In genomic region chr2:74825730-74826430, GRCm38 (mm10) we compare ENCODE assay signal across 8 mouse cellular contexts. TPM values are rescaled to one million over a fixed set of nuclear protein-coding genes. Genes with fewer than 3 reads are reported as not detected.
A peak's percentile ranks its signal among the peaks of the same experiment; 100 is the strongest.
DNase-seq lines count a peak whose midpoint lies in the region; ATAC-seq and TF ChIP-seq lines count a peak whose summit lies in the region.

TSS of gene Mtx2 (plus strand) at chr2:74825803.

- peaks cover 10% of the 10 kb centered on the region for H3K79me2 ChIP-seq in CH12.LX (replicated peaks; ENCODE audit: control insufficient read depth, extremely low read depth, insufficient read depth, poor library complexity, severe bottlenecking)

- dilution Hi-C loops in CH12.LX (cut with MboI; ENCODE audit: extremely low pct_ligation_motif_present, extremely low pct_unique_long_range_greater_than_20kb, low sequenced_read_pairs), result no loop called here

- peak within 1 kb of the TSS; percentile 72; the same call in 1 of the 2 replicates for H3K4me2 ChIP-seq in CH12.LX (ENCODE audit: insufficient read depth, low read depth, poor library complexity, severe bottlenecking)
- peak within 1 kb of the TSS; percentile 80 for H3K4me2 ChIP-seq in forebrain, embryonic 11.5 days (ENCODE audit: low read depth, low read length, severe bottlenecking)
- peak within 1 kb of the TSS; percentile 79 for H3K4me2 ChIP-seq in heart, embryonic 16.5 days (ENCODE audit: low read depth, low read length)
- peak within 1 kb of the TSS; percentile 82 for H3K4me2 ChIP-seq in neural tube, embryonic 15.5 days

- in situ Hi-C loops in CH12.LX (cut with MboI; ENCODE audit: low pct_ligation_motif_present, low pct_unique_long_range_greater_than_20kb, low sequenced_read_pairs), result no loop called here

- peaks cover 0 to 3% of the 10 kb centered on the region in 2 experiments for H3K36me3 ChIP-seq in CH12.LX (replicated peaks in 1 of 2; ENCODE audit: control insufficient read depth in 1 of 2, insufficient read depth in 1 of 2, low read length in 1 of 2)
- H3K36me3 ChIP-seq in forebrain, embryonic 11.5 days (ENCODE audit: control insufficient read depth, insufficient read depth, low read length), result no peaks in the 10 kb centered on the region
- no peaks in the 10 kb centered on the region for H3K36me3 ChIP-seq in heart, embryonic 16.5 days (ENCODE audit: control insufficient read depth, insufficient read depth)
- H3K36me3 ChIP-seq in neural tube, embryonic 15.5 days, result no peaks in the 10 kb centered on the region

- ATAC-seq in forebrain, embryonic 11.5 days (replicated peaks; ENCODE audit: low FRiP score), result peak; percentile 92
- peak; percentile 91 for ATAC-seq in heart, embryonic 16.5 days (replicated peaks; ENCODE audit: extremely low read depth, insufficient read depth, low FRiP score)
- ATAC-seq in neural tube, embryonic 15.5 days (ENCODE audit: low FRiP score), result peak; percentile 95

- H3K9ac ChIP-seq in CH12.LX (ENCODE audit: insufficient read depth, low read depth), result peak within 1 kb of the TSS; percentile 89
- peak within 1 kb of the TSS; percentile 92 for H3K9ac ChIP-seq in forebrain, embryonic 11.5 days (ENCODE audit: low read length)
- peak within 1 kb of the TSS; percentile 99 for H3K9ac ChIP-seq in heart, embryonic 16.5 days (ENCODE audit: low read length)
- peak within 1 kb of the TSS; percentile 96 for H3K9ac ChIP-seq in neural tube, embryonic 15.5 days (replicated peaks)

- peaks cover 3 to 13% of the 10 kb centered on the region in 2 experiments; a peak in 3 of 4 replicates for H3K4me1 ChIP-seq in CH12.LX (ENCODE audit: control insufficient read depth in 1 of 2, insufficient read depth in 2 of 2)
- no peaks in the 10 kb centered on the region for H3K4me1 ChIP-seq in forebrain, embryonic 11.5 days (replicated peaks; ENCODE audit: control insufficient read depth, insufficient read depth, low read length)
- 0 out of 2 replicates have a peak, but pooled peaks cover 2% of the 10 kb centered on the region for H3K4me1 ChIP-seq in heart, embryonic 16.5 days (ENCODE audit: control insufficient read depth, insufficient read depth, low read length)
- H3K4me1 ChIP-seq in neural tube, embryonic 15.5 days, result peaks cover 12% of the 10 kb centered on the region; the same call in 1 of the 2 replicates

- TF ChIP-seq EP300 in CH12.LX (IDR thresholded peaks at IDR 0.05; ENCODE audit: low read length), result no peak

- H3K27me3 ChIP-seq in CH12.LX (replicated peaks), result no peaks in the 10 kb centered on the region
- H3K27me3 ChIP-seq in forebrain, embryonic 11.5 days (ENCODE audit: control insufficient read depth, insufficient read depth, low read length), result no peaks in the 10 kb centered on the region
- no peaks in the 10 kb centered on the region for H3K27me3 ChIP-seq in heart, embryonic 16.5 days (ENCODE audit: control insufficient read depth, insufficient read depth, low read length)
- no peaks in the 10 kb centered on the region for H3K27me3 ChIP-seq in neural tube, embryonic 15.5 days (replicated peaks)

- no peak for TF ChIP-seq RAD21 in CH12.LX (IDR thresholded peaks at IDR 0.05; ENCODE audit: low read depth, low read length)

- TF ChIP-seq POLR2A in CH12.LX (IDR thresholded peaks at IDR 0.05; ENCODE audit: low read depth, low read length), result peak; percentile 92

- H3K4me3 ChIP-seq in CH12.LX (replicated peaks in 1 of 3; ENCODE audit: low read depth in 2 of 3, low read length in 2 of 3, poor library complexity in 1 of 3), result peak within 1 kb of the TSS; percentile 76 to 97 (median 97)
- H3K4me3 ChIP-seq in forebrain, embryonic 11.5 days (ENCODE audit: low read depth, low read length), result peak within 1 kb of the TSS; percentile 89
- peak within 1 kb of the TSS; percentile 100 for H3K4me3 ChIP-seq in heart, embryonic 16.5 days (ENCODE audit: low read length)
- peak within 1 kb of the TSS; percentile 92 for H3K4me3 ChIP-seq in neural tube, embryonic 15.5 days (replicated peaks)

- peak within 1 kb of the TSS; percentile 74 for H3K27ac ChIP-seq in CH12.LX (ENCODE audit: insufficient read depth, low read depth)
- H3K27ac ChIP-seq in forebrain, embryonic 11.5 days (ENCODE audit: low read depth, low read length), result peak within 1 kb of the TSS; percentile 70
- peak within 1 kb of the TSS; percentile 97 for H3K27ac ChIP-seq in heart, embryonic 16.5 days (ENCODE audit: low read length)
- peak within 1 kb of the TSS; percentile 90 for H3K27ac ChIP-seq in neural tube, embryonic 15.5 days (replicated peaks)

- peak; percentile 68 for DNase-seq in CH12.LX (ENCODE audit: extremely low read depth)
- peak; percentile 42 for DNase-seq in c-Kit-positive CD71-negative TER-119-negative erythroid progenitor cells, embryonic 14.5 days (ENCODE audit: low read depth)
- DNase-seq in forebrain, embryonic 11.5 days (ENCODE audit: low spot score), result peak; percentile 88
- DNase-seq in kidney, postnatal 4 days, result peak; percentile 84 to 91
- peak; percentile 71 to 79 for DNase-seq in lung, adult 18-20 months
- DNase-seq in testis, postnatal 14 days (ENCODE audit: low spot score), result peak; percentile 87

- TF ChIP-seq CTCF in CH12.LX (conservative IDR thresholded peaks at IDR 0.05 in 1 of 2, IDR thresholded peaks at IDR 0.05 in 1 of 2; ENCODE audit: low read depth in 2 of 2, low read length in 2 of 2), result no peak

- under 1% methylated on average over 74 of the region's 74 CpGs for WGBS in forebrain, embryonic 11.5 days
- WGBS in heart, embryonic 16.5 days, result under 1% methylated on average over 74 of the region's 74 CpGs
- under 1% methylated on average over 74 of the region's 74 CpGs for whole genome bisulfite sequencing in neural tube, embryonic 15.5 days

- no peaks in the 10 kb centered on the region for H3K9me3 ChIP-seq in CH12.LX (replicated peaks; ENCODE audit: low read length)
- no peaks in the 10 kb centered on the region for H3K9me3 ChIP-seq in forebrain, embryonic 11.5 days (ENCODE audit: control insufficient read depth, low read length)
- no peaks in the 10 kb centered on the region for H3K9me3 ChIP-seq in heart, embryonic 16.5 days (replicated peaks; ENCODE audit: control insufficient read depth, low read length)
- no peaks in the 10 kb centered on the region for H3K9me3 ChIP-seq in neural tube, embryonic 15.5 days (replicated peaks)

TF ChIP-seq in CH12.LX, 34 proteins besides CTCF, POLR2A, EP300 and RAD21 (continues in another document):
- TF ChIP-seq MAZ (IDR thresholded peaks at IDR 0.05; ENCODE audit: low read depth, low read length) (no peak), ZMIZ1 (IDR thresholded peaks at IDR 0.05; ENCODE audit: low read depth, low read length) (peak; percentile 26; the same call in 1 of the 2 replicates), CHD2 (IDR thresholded peaks at IDR 0.05; ENCODE audit: low read length) (no peak), HCFC1 (IDR thresholded peaks at IDR 0.05; ENCODE audit: low read depth, low read length) (peak; percentile 80), POLR2AphosphoS2 (IDR thresholded peaks at IDR 0.05; ENCODE audit: low read depth, low read length) (peak; percentile 38; the same call in 1 of the 2 replicates), USF2 (conservative IDR thresholded peaks at IDR 0.05; ENCODE audit: low read depth, low read length) (no peak), IRF4 (IDR thresholded peaks at IDR 0.05; ENCODE audit: low read depth, low read length) (no peak), MEF2A (IDR thresholded peaks at IDR 0.05; ENCODE audit: borderline replicate concordance, low read depth, low read length) (no peak), USF1 (IDR thresholded peaks at IDR 0.05; ENCODE audit: low read depth, low read length) (no peak), CHD1 (IDR thresholded peaks at IDR 0.05; ENCODE audit: low read depth, low read length) (no peak), BHLHE40 (IDR thresholded peaks at IDR 0.05; ENCODE audit: low read depth, low read length) (peak; percentile 18; the same call in 1 of the 2 replicates), TBP (conservative IDR thresholded peaks at IDR 0.05; ENCODE audit: low read depth, low read length) (0 out of 2 replicates have a peak, but pooled peaks have one; percentile 51), E2F4 (IDR thresholded peaks at IDR 0.05; ENCODE audit: insufficient replicate concordance, low read depth, low read length) (no peak), ZC3H11A (IDR thresholded peaks at IDR 0.05; ENCODE audit: low read depth, low read length) (no peak), MAX (IDR thresholded peaks at IDR 0.05; ENCODE audit: low read length) (peak; percentile 68; the same call in 1 of the 2 replicates), NRF1 (IDR thresholded peaks at IDR 0.05; ENCODE audit: low read depth, low read length) (0 out of 2 replicates have a peak, but pooled peaks have one; percentile 25), ZKSCAN1 (IDR thresholded peaks at IDR 0.05; ENCODE audit: borderline replicate concordance, low read depth, low read length) (no peak), PAX5 (IDR thresholded peaks at IDR 0.05; ENCODE audit: low read length) (no peak), KAT2A (IDR thresholded peaks at IDR 0.05; ENCODE audit: insufficient replicate concordance, low read length) (peak; percentile 56; the same call in 1 of the 2 replicates), ZNF384 (IDR thresholded peaks at IDR 0.05; ENCODE audit: low read depth, low read length) (no peak), MXI1 (IDR thresholded peaks at IDR 0.05; ENCODE audit: low read depth, low read length) (peak; percentile 74), TCF12 (IDR thresholded peaks at IDR 0.05; ENCODE audit: low read depth, low read length) (peak; percentile 77), MAFK (IDR thresholded peaks at IDR 0.05; ENCODE audit: insufficient replicate concordance, low read length) (no peak), ETS1 (conservative IDR thresholded peaks at IDR 0.05; ENCODE audit: low read depth, low read length) (no peak), NELFE (IDR thresholded peaks at IDR 0.05; ENCODE audit: low read depth, low read length) (peak; percentile 73; the same call in 1 of the 2 replicates), JUN (IDR thresholded peaks at IDR 0.05; ENCODE audit: insufficient read depth, low read depth, low read length) (no peak), UBTF (IDR thresholded peaks at IDR 0.05; ENCODE audit: low read depth, low read length) (peak; percentile 84; the same call in 1 of the 2 replicates), JUND (conservative IDR thresholded peaks at IDR 0.05; ENCODE audit: low read depth, low read length) (no peak), ELF1 (IDR thresholded peaks at IDR 0.05; ENCODE audit: low read depth, low read length) (peak; percentile 83), MYC (IDR thresholded peaks at IDR 0.05; ENCODE audit: low read depth, low read length) (peak; percentile 40; the same call in 1 of the 2 replicates)

RNA-seq across cellular contexts. Expression of gene Mtx2, which starts in this region (rescaled TPM):
- total RNA-seq in CH12.LX (2012; rRNA removed), result 56.4 and 66.0 TPM in 2 replicates
- total RNA-seq in CH12.LX (2014; rRNA removed), result 163 and 186 TPM in 2 replicates
- 111 and 129 TPM in 2 replicates for polyA plus RNA-seq in CH12.LX (2012; ENCODE audit: insufficient read length, low read depth)
- polyA plus RNA-seq in forebrain, embryonic 11.5 days (2014; fragmentation: Nextera tagmentation; extraction: Ambion mirVana), result 116 and 125 TPM in 2 replicates
- 147 and 154 TPM in 2 replicates for polyA plus RNA-seq in heart, embryonic 16.5 days (2015; fragmentation: Nextera tagmentation; extraction: Ambion mirVana)
- polyA plus RNA-seq in neural tube, embryonic 15.5 days (2015; fragmentation: Nextera tagmentation; extraction: Ambion mirVana), result 149 and 162 TPM in 2 replicates

Comparison
In these comparisons a context has a peak if more than half of its experiments do, and no peak if none do; other contexts are left out.
1. Peak in every context shown above with its lines: DNase-seq, ATAC-seq, H3K4me3 ChIP-seq and H3K27ac ChIP-seq.